ENCODE assay signal across 21 mouse cellular contexts in genomic region chr9:76016506-76016905, GRCm38 (mm10). TPM values are rescaled to one million over a fixed set of nuclear protein-coding genes. Genes with fewer than 3 reads are reported as not detected.
DNase-seq lines count a peak whose midpoint lies in the region; ATAC-seq and TF ChIP-seq lines count a peak whose summit lies in the region.
"Had no signal": no experiment of that assay in that cellular context is flagged by ENCODE, and none has a peak within 500 bp of the region (broad histone marks: within the 10 kb centered on the region; RNA-seq: fewer than 3 reads in every experiment).

No protein-coding gene starts in this region.

- TF ChIP-seq EP300 in lung, postnatal 0 days (IDR thresholded peaks at IDR 0.05) = peak; percentile 90

- H3K4me1 ChIP-seq in midbrain, embryonic 13.5 days (replicated peaks) = peaks cover 22% of the 10 kb centered on the region
- H3K4me1 ChIP-seq in midbrain, postnatal 0 days (ENCODE audit: insufficient read depth, low read length) = 0 out of 2 replicates have a peak, but pooled peaks cover 6% of the 10 kb centered on the region
- H3K4me1 ChIP-seq in lung, postnatal 0 days (ENCODE audit: insufficient read depth, low read depth, low read length) = peaks cover 20% of the 10 kb centered on the region; the same call in 1 of the 2 replicates
- H3K4me1 ChIP-seq in small intestine, adult 2 months (ENCODE audit: control insufficient read depth, insufficient read depth, insufficient read length, low read length) = no peaks in the 10 kb centered on the region
- H3K4me1 ChIP-seq in intestine, postnatal 0 days (replicated peaks; ENCODE audit: control insufficient read depth, insufficient read depth, low read length) = no peaks in the 10 kb centered on the region
- H3K4me1 ChIP-seq: heart, embryonic 12.5 days; megakaryocyte, embryonic 14.5 days had no signal

- H3K27ac ChIP-seq in midbrain, embryonic 13.5 days = no peak overlapping the region
- H3K27ac ChIP-seq in midbrain, postnatal 0 days (ENCODE audit: low read depth, low read length) = no peak overlapping the region
- peak overlapping the region; percentile 59 for H3K27ac ChIP-seq in lung, postnatal 0 days (ENCODE audit: low read length)
- H3K27ac ChIP-seq in small intestine, adult 2 months (ENCODE audit: insufficient read depth, low read depth, low read length) = peak overlapping the region; percentile 67
- no peak overlapping the region for H3K27ac ChIP-seq in intestine, postnatal 0 days (ENCODE audit: low read depth, low read length)
- H3K27ac ChIP-seq: limb, embryonic 12.5 days; liver, embryonic 15.5 days had no signal

- H3K36me3 ChIP-seq in midbrain, embryonic 13.5 days = no peaks in the 10 kb centered on the region
- H3K36me3 ChIP-seq in midbrain, postnatal 0 days (ENCODE audit: insufficient read depth, low read length) = no peaks in the 10 kb centered on the region
- H3K36me3 ChIP-seq in lung, postnatal 0 days (ENCODE audit: insufficient read depth, low read length) = no peaks in the 10 kb centered on the region
- H3K36me3 ChIP-seq in small intestine, adult 2 months (ENCODE audit: control insufficient read depth, insufficient read depth, low read length) = no peaks in the 10 kb centered on the region
- H3K36me3 ChIP-seq in intestine, postnatal 0 days (ENCODE audit: control insufficient read depth, insufficient read depth) = no peaks in the 10 kb centered on the region
- H3K36me3 ChIP-seq: heart, embryonic 12.5 days; limb, embryonic 12.5 days; liver, embryonic 15.5 days had no signal

- H3K27me3 ChIP-seq in midbrain, embryonic 13.5 days = no peaks in the 10 kb centered on the region
- H3K27me3 ChIP-seq in midbrain, postnatal 0 days (ENCODE audit: insufficient read depth, low read length) = no peaks in the 10 kb centered on the region
- no peaks in the 10 kb centered on the region for H3K27me3 ChIP-seq in lung, postnatal 0 days (replicated peaks; ENCODE audit: insufficient read depth, low read length)
- no peaks in the 10 kb centered on the region for H3K27me3 ChIP-seq in small intestine, adult 2 months (ENCODE audit: control insufficient read depth, insufficient read depth, low read length)
- no peaks in the 10 kb centered on the region; the same call in 1 of the 2 replicates for H3K27me3 ChIP-seq in intestine, postnatal 0 days (replicated peaks; ENCODE audit: control insufficient read depth, insufficient read depth, low read length)
- H3K27me3 ChIP-seq: heart, embryonic 12.5 days; limb, embryonic 12.5 days; megakaryocyte, embryonic 14.5 days; Patski had no signal

- no peak for TF ChIP-seq POLR2A in small intestine, adult 2 months (IDR thresholded peaks at IDR 0.05; ENCODE audit: low read depth, low read length)

- H3K4me2 ChIP-seq in midbrain, embryonic 13.5 days (replicated peaks) = peak overlapping the region; percentile 78; the same call in 1 of the 2 replicates
- H3K4me2 ChIP-seq in midbrain, postnatal 0 days (ENCODE audit: low read depth, low read length, poor library complexity, severe bottlenecking) = no peak overlapping the region
- peak overlapping the region; percentile 1; the same call in 1 of the 2 replicates for H3K4me2 ChIP-seq in lung, postnatal 0 days (replicated peaks; ENCODE audit: low read depth, low read length)
- no peak overlapping the region for H3K4me2 ChIP-seq in intestine, postnatal 0 days (replicated peaks; ENCODE audit: low read depth)
- H3K4me2 ChIP-seq: heart, embryonic 12.5 days; liver, embryonic 15.5 days had no signal

- no peak overlapping the region for H3K4me3 ChIP-seq in midbrain, embryonic 13.5 days (replicated peaks)
- no peak overlapping the region for H3K4me3 ChIP-seq in midbrain, postnatal 0 days (ENCODE audit: low read depth, low read length)
- H3K4me3 ChIP-seq in lung, postnatal 0 days (ENCODE audit: low read depth, low read length) = no peak overlapping the region
- H3K4me3 ChIP-seq in small intestine, adult 2 months (ENCODE audit: low read depth, low read length) = no peak overlapping the region
- no peak overlapping the region for H3K4me3 ChIP-seq in intestine, postnatal 0 days (ENCODE audit: low read depth, low read length)
- H3K4me3 ChIP-seq: heart, embryonic 12.5 days; limb, embryonic 12.5 days; liver, embryonic 15.5 days; megakaryocyte, embryonic 14.5 days had no signal

- ATAC-seq in midbrain, embryonic 13.5 days = no peak
- no peak for ATAC-seq in midbrain, postnatal 0 days (ENCODE audit: low FRiP score)
- peak; percentile 82 for ATAC-seq in lung, postnatal 0 days
- ATAC-seq in intestine, postnatal 0 days = no peak
- ATAC-seq: forebrain, postnatal 0 days; Patski had no signal

- TF ChIP-seq CTCF in midbrain, postnatal 0 days (IDR thresholded peaks at IDR 0.05) = no peak
- TF ChIP-seq CTCF in lung, postnatal 0 days (IDR thresholded peaks at IDR 0.05) = no peak
- TF ChIP-seq CTCF in small intestine, adult 2 months (IDR thresholded peaks at IDR 0.05; ENCODE audit: extremely low read depth, insufficient read length, insufficient replicate concordance, low read depth, low read length) = no peak
- TF ChIP-seq CTCF in intestine, postnatal 0 days (IDR thresholded peaks at IDR 0.05; ENCODE audit: low read depth) = no peak

- 90% methylated on average over 10 of the region's 10 CpGs for WGBS in midbrain, embryonic 13.5 days
- 93% methylated on average over 10 of the region's 10 CpGs for WGBS in midbrain, postnatal 0 days
- 39% methylated on average over 10 of the region's 10 CpGs for WGBS in lung, postnatal 0 days
- WGBS in small intestine, adult 2 months = 75% methylated on average over 10 of the region's 10 CpGs
- 77% methylated on average over 10 of the region's 10 CpGs for WGBS in intestine, postnatal 0 days

- H3K9ac ChIP-seq in midbrain, embryonic 13.5 days (replicated peaks) = no peak overlapping the region
- no peak overlapping the region for H3K9ac ChIP-seq in midbrain, postnatal 0 days (replicated peaks; ENCODE audit: low read length, poor library complexity, severe bottlenecking)
- no peak overlapping the region for H3K9ac ChIP-seq in lung, postnatal 0 days (replicated peaks; ENCODE audit: low read depth)
- H3K9ac ChIP-seq in intestine, postnatal 0 days (ENCODE audit: low read depth, low read length) = no peak overlapping the region
- H3K9ac ChIP-seq: forebrain, postnatal 0 days; heart, embryonic 12.5 days; limb, embryonic 12.5 days; liver, embryonic 15.5 days had no signal

- H3K9me3 ChIP-seq in midbrain, embryonic 13.5 days = no peaks in the 10 kb centered on the region
- H3K9me3 ChIP-seq in midbrain, postnatal 0 days (ENCODE audit: low read length) = no peaks in the 10 kb centered on the region
- H3K9me3 ChIP-seq in lung, postnatal 0 days (ENCODE audit: low read length) = no peaks in the 10 kb centered on the region
- no peaks in the 10 kb centered on the region for H3K9me3 ChIP-seq in intestine, postnatal 0 days (ENCODE audit: control insufficient read depth)
- H3K9me3 ChIP-seq: heart, embryonic 12.5 days; limb, embryonic 12.5 days; liver, embryonic 15.5 days had no signal

- intact Hi-C loops in heart, postnatal 10 days (cut with DNase I) = no loop called here

- DNase-seq in heart, adult 9 months (ENCODE audit: low spot score in 2 of 2) = peak; percentile 29 to 30
- DNase-seq in heart, postnatal 10 days = no peak
- DNase-seq in midbrain, postnatal 0 days (ENCODE audit: low spot score) = no peak
- peak; percentile 91 for DNase-seq in lung, postnatal 0 days (ENCODE audit: low spot score)
- no peak for DNase-seq in layer of hippocampus, adult 11-12 months (ENCODE audit: low spot score)
- DNase-seq: adrenal gland, postnatal 36 days; gastrocnemius, postnatal 10 days; heart, postnatal 36 days; kidney, adult 2 months; kidney, postnatal 36 days; spleen, adult 18-20 months; thymus, adult 2 months had no signal

RNA-seq across cellular contexts. Expression of gene Hmgcll1, which starts 1.9 kb away (rescaled TPM):
- total RNA-seq in heart, postnatal 10 days (2021) = under 1 TPM; 0.10 to 0.17 TPM
- 21.6 and 22.6 TPM in 2 replicates for polyA plus RNA-seq in midbrain, embryonic 13.5 days (2015; fragmentation: Nextera tagmentation; extraction: Ambion mirVana)
- 29.8 and 32.4 TPM in 2 replicates for total RNA-seq in midbrain, postnatal 0 days (2014; rRNA removed)
- 16.8 and 18.9 TPM in 2 replicates for polyA plus RNA-seq in midbrain, postnatal 0 days (2015; fragmentation: Nextera tagmentation; extraction: Ambion mirVana)
- polyA plus RNA-seq in lung, postnatal 0 days (2015; fragmentation: Nextera tagmentation; extraction: Ambion mirVana) = 4.7 and 5.7 TPM in 2 replicates
- polyA plus RNA-seq in small intestine, adult 2 months (2012; rRNA removed) = 0.14 TPM in 1 of 2 replicates, not detected in the other
- 0.87 and 0.92 TPM in 2 replicates for polyA plus RNA-seq in intestine, postnatal 0 days (2015; fragmentation: Nextera tagmentation; extraction: Ambion mirVana)
- total RNA-seq: heart, postnatal 36 days had no signal

Comparison
In these comparisons a context has a peak if more than half of its experiments do, and no peak if none do; other contexts are left out.
1. DNase-seq: peak in heart, adult 9 months (2 of 2) and lung, postnatal 0 days (single experiment); none in heart, postnatal 10 days (0 of 2), midbrain, postnatal 0 days (single experiment) and layer of hippocampus, adult 11-12 months (single experiment).
2. H3K4me2 ChIP-seq: peak in midbrain, embryonic 13.5 days (single experiment) and lung, postnatal 0 days (single experiment); none in midbrain, postnatal 0 days (single experiment) and intestine, postnatal 0 days (single experiment).
3. H3K27ac ChIP-seq: peak in lung, postnatal 0 days (single experiment) and small intestine, adult 2 months (single experiment); none in midbrain, embryonic 13.5 days (single experiment), midbrain, postnatal 0 days (single experiment) and intestine, postnatal 0 days (single experiment).